Mouse (Mus musculus): ENCODE measurements around the gene Nos1ap.

Gene Nos1ap

DNA sequence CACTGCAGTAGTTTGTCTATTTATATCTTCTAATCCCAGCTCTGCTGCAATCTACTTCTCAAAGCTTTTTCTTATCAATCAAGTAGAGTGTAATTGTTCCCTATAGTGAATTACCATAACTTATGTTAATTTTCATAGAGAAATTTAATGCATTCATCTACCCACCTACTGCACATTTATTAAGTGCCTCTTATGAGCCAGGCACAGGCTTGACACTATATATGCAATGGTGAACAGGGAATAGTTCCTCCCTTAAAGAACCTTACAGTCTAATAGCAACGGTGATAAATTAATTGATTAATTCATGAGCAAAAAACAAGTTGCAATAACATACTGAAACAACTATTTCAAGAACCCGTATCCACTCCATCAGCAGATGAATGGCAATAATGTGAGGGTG is 215.9 kb downstream of the Nos1ap start:
- TF ChIP-seq GATA4 (IDR thresholded peaks at IDR 0.05; ENCODE audit: insufficient replicate concordance, low read length): no peak

DNA sequence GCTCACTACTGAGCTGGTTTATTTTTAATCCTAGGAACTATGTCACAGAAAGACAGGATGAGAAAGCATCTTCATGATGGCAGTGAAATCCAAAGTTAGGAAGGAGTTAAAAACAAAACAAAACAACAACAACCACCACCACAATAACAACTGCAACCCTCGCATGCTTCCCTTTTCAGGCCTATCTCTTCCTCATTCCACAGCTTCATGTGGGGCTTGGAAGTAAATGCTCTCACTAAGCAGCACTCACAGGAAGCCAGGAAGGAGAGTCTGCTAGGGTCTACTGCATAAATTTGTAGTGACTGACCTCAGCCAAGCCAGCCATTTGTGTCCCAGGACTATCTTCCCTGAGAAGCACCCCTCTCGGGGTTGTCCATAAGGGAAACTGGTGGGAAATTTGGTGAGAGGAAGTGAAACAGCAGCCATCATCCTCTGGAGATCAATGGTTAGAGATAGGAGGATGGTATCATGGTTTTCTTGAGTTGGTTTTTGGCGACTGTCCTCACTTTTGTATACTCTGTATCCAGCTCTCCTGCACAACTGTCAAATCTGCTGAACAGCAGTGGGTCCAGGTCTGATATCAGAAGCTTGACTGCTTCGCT is 218.4 kb downstream of the Nos1ap start:
- no peak for TF ChIP-seq GATA4 (IDR thresholded peaks at IDR 0.05; ENCODE audit: insufficient replicate concordance, low read length)

DNA sequence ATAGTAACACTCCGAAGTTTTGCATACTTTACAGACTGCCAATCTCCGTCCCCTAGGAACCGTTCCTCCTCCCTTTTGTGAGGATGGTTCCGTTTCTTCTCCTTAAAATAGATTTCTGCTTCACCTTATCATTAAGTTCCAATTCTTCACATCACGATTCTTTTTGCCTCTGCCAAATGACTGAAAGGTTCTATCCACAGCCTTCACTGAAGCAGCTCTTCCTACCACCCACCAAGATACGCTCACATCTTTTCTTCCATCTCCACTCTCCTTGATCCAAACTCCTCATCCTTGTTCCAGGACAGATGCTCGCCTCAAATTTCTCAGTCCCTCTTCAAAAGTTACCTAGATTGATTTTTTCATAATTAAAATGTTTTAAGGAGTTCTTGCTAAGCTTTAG is 220.8 kb downstream of the Nos1ap start:
- TF ChIP-seq GATA4 (IDR thresholded peaks at IDR 0.05; ENCODE audit: insufficient replicate concordance, low read length): no peak

DNA sequence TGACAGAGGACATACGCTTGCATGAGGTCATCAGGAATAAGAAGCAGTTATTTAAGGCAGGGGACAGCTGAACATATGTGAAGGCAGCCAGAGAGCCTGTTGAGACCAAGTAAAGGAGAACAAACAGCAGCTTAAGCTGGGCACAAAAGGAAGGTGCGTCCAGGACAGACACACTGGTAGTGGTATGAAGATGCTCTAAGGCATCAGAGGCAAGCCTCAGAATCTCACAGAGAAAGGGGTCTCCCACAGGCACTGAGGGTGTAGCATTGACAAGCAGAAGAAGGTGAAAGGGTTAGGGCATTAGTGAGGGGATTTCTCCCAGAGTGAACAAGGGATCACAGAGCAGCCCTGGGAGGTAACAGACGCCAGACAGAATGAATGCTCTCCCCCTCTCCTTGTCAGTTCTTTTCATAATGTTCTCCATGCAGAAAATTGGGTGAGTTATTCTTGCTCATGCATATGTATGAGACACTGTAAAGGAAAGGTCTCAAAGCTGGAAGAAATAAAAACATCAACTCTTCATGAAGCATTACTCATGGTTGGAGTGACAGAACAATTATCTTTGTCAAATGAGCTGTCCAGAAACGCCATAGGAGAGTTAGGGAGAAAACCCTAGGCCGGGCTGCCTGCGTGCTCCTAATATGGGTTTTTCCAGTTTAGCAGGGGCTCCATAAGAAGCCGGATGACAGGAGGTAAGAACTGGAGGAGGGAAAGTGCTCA is 222.5 kb downstream of the Nos1ap start:
- no peak for TF ChIP-seq GATA4 (IDR thresholded peaks at IDR 0.05; ENCODE audit: insufficient replicate concordance, low read length)

DNA sequence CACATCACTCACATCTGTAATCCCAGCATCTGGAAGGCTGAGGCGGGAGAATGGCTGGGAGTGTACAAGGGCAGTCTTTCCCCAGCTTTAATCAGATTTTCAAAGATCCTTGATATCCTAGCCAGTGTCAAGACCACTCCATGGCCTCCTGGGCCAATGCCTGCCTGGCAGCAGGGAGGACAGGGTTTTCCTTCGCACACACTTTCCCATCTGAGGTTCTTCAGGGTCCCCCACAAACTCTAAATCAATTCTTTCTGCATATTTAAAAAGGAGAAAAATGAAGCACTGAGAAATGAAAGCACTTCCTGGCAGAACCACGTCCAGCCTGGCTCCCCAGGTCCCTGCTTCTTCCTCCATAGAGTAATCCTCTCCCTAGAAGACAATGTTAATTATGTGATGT is 225.9 kb downstream of the Nos1ap start:
- no peak for TF ChIP-seq GATA4 (IDR thresholded peaks at IDR 0.05; ENCODE audit: insufficient replicate concordance, low read length)

DNA sequence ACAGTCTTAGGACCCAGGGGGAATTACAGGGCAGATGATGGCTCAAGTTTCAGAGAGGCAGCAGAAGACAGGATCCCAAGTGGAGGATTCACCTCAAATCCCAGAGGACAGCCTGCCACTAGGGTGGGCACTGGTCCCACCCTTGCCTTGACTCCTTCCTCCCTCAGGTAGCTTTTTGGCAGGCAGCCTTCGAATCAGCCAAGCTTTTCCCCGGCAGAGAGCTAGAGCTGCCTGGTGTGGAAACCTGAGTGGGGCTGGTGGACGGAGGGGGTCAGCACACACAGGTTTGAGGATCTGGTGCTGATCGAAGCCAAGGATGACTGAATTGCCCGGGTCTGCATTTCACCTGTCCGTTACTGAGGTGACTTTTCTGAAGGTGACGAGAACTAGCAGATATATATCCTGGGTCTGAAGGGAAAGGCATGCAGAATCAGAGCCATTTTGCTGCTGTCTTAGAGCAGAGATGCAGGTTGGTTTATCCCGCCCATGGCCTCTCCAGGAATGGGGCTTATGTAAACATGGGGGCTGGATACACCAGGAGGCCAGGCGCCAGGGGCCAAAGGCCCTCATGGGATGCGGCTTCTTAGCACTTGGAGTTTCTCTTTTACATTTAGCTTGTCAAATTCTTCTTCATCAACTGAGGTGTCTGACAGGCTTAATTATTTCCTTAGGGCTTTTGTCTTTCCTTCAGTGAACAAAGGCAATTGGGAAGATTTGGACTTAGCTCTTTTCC is 229.3 kb downstream of the Nos1ap start:
- no peak for TF ChIP-seq GATA4 (IDR thresholded peaks at IDR 0.05; ENCODE audit: insufficient replicate concordance, low read length)

DNA sequence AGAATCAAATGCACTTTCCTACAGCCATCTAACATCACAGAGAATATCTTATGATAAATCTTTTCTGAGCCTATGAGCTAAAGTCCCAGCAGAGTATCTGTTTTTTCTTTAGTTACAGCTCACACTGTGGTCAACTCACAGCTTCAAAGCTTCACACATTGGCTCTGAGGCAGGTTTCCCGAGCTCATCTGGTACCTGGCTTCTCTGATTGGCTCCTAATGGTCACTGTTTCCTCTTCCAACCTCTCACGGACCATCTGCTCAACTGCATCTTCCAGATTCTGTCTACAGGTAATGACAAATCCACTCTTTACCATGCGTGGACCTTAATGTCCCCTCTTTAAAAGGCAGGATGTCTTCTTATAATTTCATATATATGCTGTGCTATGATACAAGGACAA is 236.3 kb downstream of the Nos1ap start:
- TF ChIP-seq GATA4 (IDR thresholded peaks at IDR 0.05; ENCODE audit: insufficient replicate concordance, low read length): no peak

DNA sequence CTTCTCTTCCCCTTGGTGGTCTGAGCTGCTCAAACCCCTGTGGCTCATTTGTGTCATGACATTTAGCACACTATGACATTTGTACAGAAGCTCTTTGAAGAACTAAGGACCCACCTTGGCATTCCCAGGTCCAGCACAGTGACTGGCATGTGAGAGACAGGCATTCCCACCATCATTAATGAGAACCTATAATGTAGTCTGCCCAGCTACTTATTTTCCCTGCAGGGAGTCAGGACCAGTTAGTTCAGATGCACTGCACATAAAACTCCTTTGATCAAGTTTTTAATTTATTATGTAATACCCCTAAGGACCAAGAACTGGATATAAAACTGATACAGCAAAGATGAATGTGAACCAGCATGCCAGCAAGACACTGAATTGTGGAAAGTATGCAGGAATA is 238.6 kb downstream of the Nos1ap start:
- TF ChIP-seq GATA4 (IDR thresholded peaks at IDR 0.05; ENCODE audit: insufficient replicate concordance, low read length): no peak

DNA sequence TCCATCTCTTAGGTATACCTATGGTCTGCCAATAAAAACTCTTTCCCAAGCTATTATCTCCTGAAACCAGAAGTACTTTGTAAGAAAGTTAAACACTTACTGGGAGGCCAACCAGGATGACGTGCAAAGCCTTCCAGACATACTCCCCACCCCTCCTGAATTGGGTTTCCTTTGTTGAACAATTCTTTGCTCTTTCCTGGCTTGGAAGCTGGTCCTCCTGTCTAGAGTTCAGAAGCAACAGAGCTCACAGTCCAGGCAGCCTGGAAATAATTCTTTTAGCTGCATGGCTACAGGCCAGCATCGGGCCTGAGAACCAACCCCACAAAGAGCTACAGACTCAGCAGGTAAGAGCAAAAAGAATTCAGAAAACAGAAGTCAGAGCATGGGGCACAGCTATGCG is 243.4 kb downstream of the Nos1ap start:
- no peak for TF ChIP-seq GATA4 (IDR thresholded peaks at IDR 0.05; ENCODE audit: insufficient replicate concordance, low read length)

DNA sequence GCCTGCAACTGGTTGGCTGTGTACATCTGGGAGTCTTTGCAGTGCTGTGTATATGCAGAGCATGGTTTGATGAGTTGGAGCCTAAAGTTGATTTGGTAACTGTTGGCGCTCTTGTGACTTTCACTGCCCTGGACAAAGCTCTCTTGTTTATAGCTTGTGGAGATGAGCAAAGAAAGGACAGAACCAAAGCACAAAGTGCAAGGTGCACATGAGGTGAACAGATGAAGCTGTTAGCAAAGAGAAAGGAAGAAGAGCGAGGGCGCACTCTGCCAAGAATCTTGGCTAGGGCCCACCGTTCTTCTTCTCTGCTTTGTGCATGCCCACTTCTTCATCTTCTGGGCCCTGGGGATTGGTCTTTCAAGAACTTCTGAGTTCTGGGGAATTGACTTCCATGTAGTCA is 245.8 kb downstream of the Nos1ap start:
- no peak for TF ChIP-seq GATA4 (IDR thresholded peaks at IDR 0.05; ENCODE audit: insufficient replicate concordance, low read length)

DNA sequence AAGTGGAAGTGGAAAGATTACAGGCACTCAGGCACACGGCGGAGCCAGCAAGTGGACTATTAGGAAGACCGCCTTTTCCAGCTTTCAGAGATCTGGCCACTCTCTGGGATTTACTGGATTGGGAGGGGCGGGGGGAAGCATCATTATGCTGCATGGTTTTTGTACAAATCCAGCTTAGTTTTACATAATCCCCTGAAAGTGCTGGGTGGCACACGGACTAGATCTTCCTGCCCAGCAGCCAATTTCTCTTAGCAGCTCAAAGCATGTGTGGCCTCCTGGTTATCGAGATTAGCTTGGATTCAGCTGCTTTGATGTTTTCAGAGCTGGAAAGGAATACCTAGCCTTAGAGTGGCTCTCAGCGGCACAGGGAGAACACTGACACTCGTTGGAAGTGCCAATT is 246.6 kb downstream of the Nos1ap start:
- no peak for TF ChIP-seq GATA4 (IDR thresholded peaks at IDR 0.05; ENCODE audit: insufficient replicate concordance, low read length)

DNA sequence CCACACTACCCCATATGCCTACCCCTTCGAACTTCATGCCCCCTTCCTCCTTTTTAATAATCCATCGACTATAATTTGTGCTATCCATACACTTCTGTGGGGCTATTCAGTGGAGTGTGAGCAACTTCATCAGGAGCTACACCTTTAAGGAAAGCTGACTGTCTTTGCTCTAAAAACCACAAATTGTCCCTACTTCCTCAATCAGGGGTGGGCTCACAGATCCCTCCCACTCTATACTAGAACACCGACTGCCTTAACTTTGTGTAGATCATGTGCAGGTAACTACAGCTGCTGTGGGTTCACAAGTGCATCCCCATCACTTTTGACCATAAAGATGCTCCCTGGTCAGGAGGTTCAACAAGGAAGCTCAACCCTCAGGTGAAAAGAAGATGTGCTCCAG is 249.7 kb downstream of the Nos1ap start:
- TF ChIP-seq GATA4 (IDR thresholded peaks at IDR 0.05; ENCODE audit: insufficient replicate concordance, low read length): no peak

DNA sequence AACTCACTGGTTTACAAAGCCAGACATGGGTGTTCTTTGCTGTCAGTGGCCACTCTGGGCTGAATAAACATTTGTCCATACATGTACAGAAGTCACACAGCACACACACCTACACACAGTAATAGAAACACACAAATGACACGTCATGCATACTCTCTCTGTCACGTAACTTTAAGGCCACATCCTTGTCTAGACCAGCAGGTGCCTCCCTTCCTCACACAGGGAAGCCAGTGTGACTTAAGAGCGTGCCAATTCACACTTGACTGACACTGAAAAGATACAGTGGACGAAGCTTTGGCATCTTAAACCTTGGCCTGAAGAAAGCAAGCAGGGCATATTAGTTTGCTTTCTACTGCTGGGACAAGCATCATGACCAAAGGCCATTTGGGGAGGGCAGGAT is 256.9 kb downstream of the Nos1ap start:
- no peak for TF ChIP-seq GATA4 (IDR thresholded peaks at IDR 0.05; ENCODE audit: insufficient replicate concordance, low read length)

DNA sequence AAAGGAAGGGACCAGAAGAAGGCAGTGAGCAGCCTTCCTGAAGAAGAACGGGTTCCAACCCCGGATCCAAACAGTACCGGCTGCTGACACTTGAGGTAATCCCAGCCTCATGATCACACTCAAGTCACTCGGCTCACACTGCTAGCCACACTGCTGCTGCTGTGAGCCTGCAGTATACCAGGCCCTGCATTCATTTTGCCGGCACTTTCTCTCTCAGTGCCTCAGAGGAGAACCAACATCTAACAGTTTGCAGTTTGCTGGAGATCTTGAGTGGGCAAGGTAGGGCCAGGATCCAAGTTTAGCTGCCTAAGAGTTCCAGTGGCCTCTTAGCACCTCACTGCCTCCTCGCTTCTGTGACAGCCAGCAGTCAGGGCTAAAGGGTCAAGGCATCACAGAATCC is 257.7 kb downstream of the Nos1ap start:
- TF ChIP-seq GATA4 (IDR thresholded peaks at IDR 0.05; ENCODE audit: insufficient replicate concordance, low read length): no peak

DNA sequence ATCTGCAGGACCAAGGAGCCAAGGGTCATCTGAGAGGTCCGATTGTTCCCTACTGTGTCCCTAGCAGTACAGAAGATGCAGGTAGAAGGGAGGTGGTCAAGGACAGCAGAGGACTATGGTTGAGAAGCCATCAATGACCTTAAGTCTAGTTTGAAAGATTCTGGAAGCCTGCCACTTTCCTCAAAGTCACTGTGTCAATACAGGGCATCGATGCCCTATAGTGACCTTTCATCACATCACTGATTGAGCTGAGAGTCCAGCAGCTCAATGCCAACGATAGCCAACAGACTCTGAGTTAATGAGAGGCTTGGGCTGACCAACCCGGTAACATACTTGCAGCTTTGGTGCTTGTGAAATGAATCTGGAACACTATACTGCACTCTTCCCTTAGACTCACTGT is 264.4 kb downstream of the Nos1ap start:
- TF ChIP-seq GATA4 (IDR thresholded peaks at IDR 0.05; ENCODE audit: insufficient replicate concordance, low read length): no peak; the same call in 1 of the 2 replicates

DNA sequence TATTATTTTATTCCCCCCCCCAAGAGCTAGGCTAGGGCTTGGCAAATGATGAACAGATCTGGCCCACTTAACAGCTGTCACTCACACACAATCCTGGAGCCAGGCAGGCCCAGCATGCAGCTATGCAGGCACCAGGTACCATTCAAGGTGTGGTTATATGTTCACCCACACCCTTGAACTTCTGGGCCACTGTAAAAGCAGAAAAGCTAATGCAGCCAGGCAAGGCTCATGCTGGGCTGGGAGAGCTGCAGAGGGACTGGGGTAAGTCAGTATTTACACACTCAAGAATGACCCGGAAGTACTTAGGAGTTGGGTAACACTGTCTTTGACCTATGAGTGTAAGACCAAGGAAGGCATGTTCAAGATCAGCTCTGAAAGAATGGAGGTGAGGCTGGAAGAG is 265.3 kb downstream of the Nos1ap start:
- TF ChIP-seq GATA4 (IDR thresholded peaks at IDR 0.05; ENCODE audit: insufficient replicate concordance, low read length): no peak
